ENCODE assay signal across 1 mouse cellular context in the genomic region with DNA sequence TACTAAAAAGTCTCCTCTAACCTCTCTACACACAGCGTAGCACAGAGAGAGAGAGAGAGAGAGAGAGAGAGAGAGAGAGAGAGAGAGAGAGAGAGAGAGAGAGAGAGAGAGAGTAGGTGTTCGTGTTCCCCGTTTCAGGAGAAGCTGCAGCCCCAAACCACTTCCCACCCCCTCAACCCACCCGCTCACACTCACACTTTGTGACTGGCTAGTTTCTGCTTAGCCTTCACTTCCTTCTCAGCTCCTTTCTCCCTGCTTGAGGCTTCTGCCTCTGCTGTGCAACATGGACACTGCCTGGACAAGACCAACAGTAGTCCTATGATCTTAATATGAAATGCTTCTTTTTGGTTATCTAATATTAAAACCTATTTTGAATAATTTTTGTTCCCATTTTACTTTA.
TF ChIP-seq lines count a peak whose summit lies in the region.

No protein-coding gene starts in this region.

TF ChIP-seq in MEL, 35 proteins besides CTCF, POLR2A, EP300 and RAD21:
- TF ChIP-seq ELF1 (IDR thresholded peaks at IDR 0.05; ENCODE audit: low read depth, low read length) (no peak), POLR2AphosphoS2 (IDR thresholded peaks at IDR 0.05; ENCODE audit: low read length) (no peak), BHLHE40 (IDR thresholded peaks at IDR 0.05; ENCODE audit: borderline replicate concordance, low read depth, low read length) (no peak), MAX (IDR thresholded peaks at IDR 0.05; ENCODE audit: low read length) (no peak), JUND (IDR thresholded peaks at IDR 0.05; ENCODE audit: low read depth, low read length) (peak; percentile 84)
